Mouse (Mus musculus) stomach, postnatal 0 days (tissue): ENCODE results near the gene Psat1. TPM values are rescaled to one million over a fixed set of nuclear protein-coding genes. Genes with fewer than 3 reads are reported as not detected.

Experiments used
- ATAC-seq: fragments of 200-750 bp; cut with Nextera tagmentation; 2 replicates; pipeline ENCODE4 v1.8.0; 2017; ENCODE audit not compliant: low FRiP score, low TSS enrichment
- DNase-seq: peaks from one replicate; pipeline ENCODE4 v3.0.0-alpha.2; 2016; ENCODE audit warnings: low spot score
- H3K27ac ChIP-seq: fragments of 300-500 bp; sonication (generic); replicated peaks from 2 replicates; pipeline ENCODE4 v1.5.1; 2014; ENCODE audit warnings: mild to moderate bottlenecking, control low read depth
- H3K27me3 ChIP-seq: fragments of 300-500 bp; sonication (generic); 2 replicates; pipeline ENCODE4 v1.6.1; 2014; ENCODE audit warnings: low read length; ENCODE audit not compliant: control insufficient read depth, insufficient read depth
- H3K36me3 ChIP-seq: fragments of 300-500 bp; sonication (generic); 2 replicates; pipeline ENCODE4 v1.6.1; 2014; ENCODE audit warnings: low read length, mixed read lengths; ENCODE audit not compliant: control insufficient read depth, insufficient read depth
- H3K4me1 ChIP-seq: fragments of 300-500 bp; sonication (generic); replicated peaks from 2 replicates; pipeline ENCODE4 v1.6.1; 2014; ENCODE audit warnings: antibody characterized with exemption; ENCODE audit not compliant: control insufficient read depth, insufficient read depth
- H3K4me2 ChIP-seq: fragments of 300-500 bp; sonication (generic); replicated peaks from 2 replicates; pipeline ENCODE4 v1.6.1; 2014; ENCODE audit warnings: low read depth, mild to moderate bottlenecking, control low read depth, moderate library complexity
- H3K4me3 ChIP-seq: fragments of 300-500 bp; sonication (generic); 2 replicates; pipeline ENCODE4 v1.5.1; 2014; ENCODE audit warnings: low read depth, low read length, control low read depth
- H3K9ac ChIP-seq: fragments of 300-500 bp; sonication (generic); 2 replicates; pipeline ENCODE4 v1.6.1; 2014; ENCODE audit warnings: mild to moderate bottlenecking, low read length, control low read depth, mixed read lengths
- H3K9me3 ChIP-seq: fragments of 300-500 bp; sonication (generic); 2 replicates; pipeline ENCODE4 v1.6.1; 2016; ENCODE audit warnings: low read length; ENCODE audit not compliant: control insufficient read depth
- CTCF ChIP-seq: IDR thresholded peaks from 2 replicates; pipeline ENCODE4 v1.5.1; 2016; ENCODE audit warnings: antibody characterized with exemption, low read depth, mild to moderate bottlenecking, moderate library complexity
- EP300 ChIP-seq: optimal IDR thresholded peaks from 2 replicates; pipeline ENCODE3; 2016; ENCODE audit warnings: antibody characterized with exemption
- WGBS: fragments of 180-500 bp; shearing (Covaris S2); extraction: QIAGEN DNeasy Blood & Tissue Kit; methylation state at CpG from one replicate; pipeline ENCODE4 v1.1.7; 2014; 5-methylcytosine and 5-hydroxymethylcytosine counted together
- polyA plus RNA-seq: library from polyadenylated mRNA; unstranded; fragments of >200 nt; fragmentation: Nextera tagmentation; extraction: Ambion mirVana; gene quantifications from 2 replicates; pipeline ENCODE4 v1.2.1, GENCODE M21; 2015

Gene Psat1
- polyA plus RNA-seq, 1 experiment from 2014 or later = 67.9 TPM

GRCm38 (mm10) chr19:15866126-15866525, 81.0 kb downstream of the Psat1 start:
- no peak overlapping the region for H3K4me2 ChIP-seq
- no peaks in the 10 kb centered on the region for H3K36me3 ChIP-seq
- 80% methylated on average over 1 of the region's 1 CpGs for WGBS
- ATAC-seq (no peak), DNase-seq (no peak)
- no peak overlapping the region for H3K4me3 ChIP-seq
- no peak for TF ChIP-seq EP300
- no peak for TF ChIP-seq CTCF
- no peak overlapping the region for H3K9ac ChIP-seq
- H3K4me1 ChIP-seq = no peaks in the 10 kb centered on the region
- no peaks in the 10 kb centered on the region for H3K9me3 ChIP-seq
- no peaks in the 10 kb centered on the region for H3K27me3 ChIP-seq
- no peak overlapping the region for H3K27ac ChIP-seq

- ATAC-seq (no peak), DNase-seq (no peak)
- Histone ChIP-seq H3K27ac (no peak overlapping the region), H3K9ac (no peak overlapping the region), H3K36me3 (no peaks in the 10 kb centered on the region), H3K4me3 (no peak overlapping the region), H3K4me2 (no peak overlapping the region), H3K27me3 (no peaks in the 10 kb centered on the region), H3K4me1 (no peaks in the 10 kb centered on the region), H3K9me3 (no peaks in the 10 kb centered on the region)
- no peak for TF ChIP-seq CTCF
- no peak for TF ChIP-seq EP300
Observed at GRCm38 (mm10) chr19:15865431-15865830, 81.7 kb downstream of the Psat1 start.

- H3K4me3 ChIP-seq = no peak overlapping the region
- no peak for DNase-seq
- no peaks in the 10 kb centered on the region for H3K4me1 ChIP-seq
- H3K27ac ChIP-seq = no peak overlapping the region
- no peak overlapping the region for H3K9ac ChIP-seq
- no peak for ATAC-seq
- no peak overlapping the region for H3K4me2 ChIP-seq
- no peaks in the 10 kb centered on the region for H3K9me3 ChIP-seq
- 78% methylated on average over 2 of the region's 2 CpGs for WGBS
- no peak for TF ChIP-seq CTCF
- no peak for TF ChIP-seq EP300
- no peaks in the 10 kb centered on the region for H3K36me3 ChIP-seq
- no peaks in the 10 kb centered on the region for H3K27me3 ChIP-seq
Observed at GRCm38 (mm10) chr19:15864129-15864528, 83.0 kb downstream of the Psat1 start.

- Histone ChIP-seq H3K9me3 (no peaks in the 10 kb centered on the region), H3K4me2 (no peak overlapping the region), H3K4me3 (no peak overlapping the region), H3K27me3 (no peaks in the 10 kb centered on the region), H3K4me1 (no peaks in the 10 kb centered on the region), H3K36me3 (no peaks in the 10 kb centered on the region), H3K27ac (no peak overlapping the region), H3K9ac (no peak overlapping the region)
- DNase-seq (no peak), ATAC-seq (no peak)
- 86% methylated on average over 5 of the region's 5 CpGs for WGBS
- TF ChIP-seq CTCF (no peak), EP300 (no peak)
Observed at GRCm38 (mm10) chr19:15855379-15855778, 91.8 kb downstream of the Psat1 start.

Other genes with a start within 250 kb of the Psat1 start
- gene Cep78, start 37.7 kb upstream of the Psat1 start, polyA plus RNA-seq = 9.0 TPM in 2 replicates
- gene Gnaq, start 185.5 kb upstream of the Psat1 start, polyA plus RNA-seq = 18.1 and 18.6 TPM in 2 replicates